Mouse (Mus musculus): Measurements from ENCODE around the gene Slpi. TPM values are rescaled to one million over a fixed set of nuclear protein-coding genes. Genes with fewer than 3 reads are reported as not detected.

Slpi gene
- polyA plus RNA-seq, 1 experiment from 2014 or later, result 0.46 TPM

DNA sequence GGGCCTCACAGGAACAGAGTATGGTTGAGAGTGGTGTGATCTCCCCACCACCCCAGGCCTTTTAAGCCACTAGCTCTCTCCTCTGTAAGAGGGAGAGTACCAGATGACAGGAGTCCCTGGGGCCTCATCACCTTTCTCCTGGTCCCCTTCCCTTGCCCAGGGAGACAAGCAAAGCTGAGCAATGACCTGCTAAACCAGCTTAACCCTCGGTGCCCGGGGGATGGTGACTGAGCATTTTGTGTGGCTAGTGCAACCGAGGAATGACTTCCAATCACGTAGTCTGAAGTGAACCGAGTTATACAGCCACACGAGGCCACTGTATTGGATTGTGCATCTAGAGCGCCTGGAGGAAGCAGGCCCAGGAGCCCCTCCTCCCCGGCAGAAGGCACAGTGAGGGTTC is 35.5 kb upstream of the Slpi start:
- no peak for DNase-seq (ENCODE audit: low spot score)

DNA sequence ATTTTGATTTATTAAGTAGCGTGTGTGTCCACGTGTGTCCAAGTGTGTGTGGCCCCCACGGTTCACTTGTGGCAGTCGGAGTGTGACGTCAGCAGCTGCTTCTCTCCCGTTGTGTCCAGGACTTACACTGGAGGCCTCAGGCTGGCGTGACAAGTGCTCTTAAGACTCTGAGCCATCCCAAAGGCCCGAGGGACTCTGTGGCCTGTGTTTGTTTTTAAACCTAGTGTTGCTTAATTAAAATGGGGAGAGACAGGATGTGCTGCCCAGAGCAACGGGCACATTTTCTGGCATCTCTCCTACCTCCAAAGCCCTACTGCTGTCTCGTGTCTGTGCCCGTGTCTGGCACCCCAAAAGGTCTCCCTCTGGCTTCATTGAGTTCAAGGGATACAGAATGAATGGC is 34.6 kb upstream of the Slpi start:
- Histone ChIP-seq H3K9me3 (ENCODE audit: control insufficient read depth, low read length) (no peaks in the 10 kb centered on the region), H3K4me1 (replicated peaks; ENCODE audit: control insufficient read depth, insufficient read depth, low read length) (no peaks in the 10 kb centered on the region), H3K36me3 (ENCODE audit: control insufficient read depth, insufficient read depth, low read length) (no peaks in the 10 kb centered on the region), H3K4me3 (ENCODE audit: low read depth, low read length) (no peak overlapping the region), H3K27me3 (ENCODE audit: control insufficient read depth, insufficient read depth, low read length) (no peaks in the 10 kb centered on the region), H3K9ac (ENCODE audit: low read depth, low read length) (no peak overlapping the region), H3K4me2 (replicated peaks; ENCODE audit: low read depth, low read length) (no peak overlapping the region), H3K27ac (ENCODE audit: low read depth, low read length) (no peak overlapping the region)
- DNase-seq (ENCODE audit: low spot score), result no peak
- ATAC-seq (ENCODE audit: low FRiP score), result no peak
- 89% methylated on average over 11 of the region's 11 CpGs for WGBS

More for the DNA sequence above, 35.5 kb upstream of the Slpi start:
- 90% methylated on average over 8 of the region's 8 CpGs for WGBS
- Histone ChIP-seq H3K9ac (ENCODE audit: low read depth, low read length) (no peak overlapping the region), H3K9me3 (ENCODE audit: control insufficient read depth, low read length) (no peaks in the 10 kb centered on the region), H3K27me3 (ENCODE audit: control insufficient read depth, insufficient read depth, low read length) (no peaks in the 10 kb centered on the region), H3K4me1 (replicated peaks; ENCODE audit: control insufficient read depth, insufficient read depth, low read length) (no peaks in the 10 kb centered on the region), H3K36me3 (ENCODE audit: control insufficient read depth, insufficient read depth, low read length) (peaks cover 2% of the 10 kb centered on the region; the same call in 1 of the 2 replicates), H3K27ac (ENCODE audit: low read depth, low read length) (no peak overlapping the region), H3K4me3 (ENCODE audit: low read depth, low read length) (no peak overlapping the region), H3K4me2 (replicated peaks; ENCODE audit: low read depth, low read length) (no peak overlapping the region)
- no peak for ATAC-seq (ENCODE audit: low FRiP score)

DNA sequence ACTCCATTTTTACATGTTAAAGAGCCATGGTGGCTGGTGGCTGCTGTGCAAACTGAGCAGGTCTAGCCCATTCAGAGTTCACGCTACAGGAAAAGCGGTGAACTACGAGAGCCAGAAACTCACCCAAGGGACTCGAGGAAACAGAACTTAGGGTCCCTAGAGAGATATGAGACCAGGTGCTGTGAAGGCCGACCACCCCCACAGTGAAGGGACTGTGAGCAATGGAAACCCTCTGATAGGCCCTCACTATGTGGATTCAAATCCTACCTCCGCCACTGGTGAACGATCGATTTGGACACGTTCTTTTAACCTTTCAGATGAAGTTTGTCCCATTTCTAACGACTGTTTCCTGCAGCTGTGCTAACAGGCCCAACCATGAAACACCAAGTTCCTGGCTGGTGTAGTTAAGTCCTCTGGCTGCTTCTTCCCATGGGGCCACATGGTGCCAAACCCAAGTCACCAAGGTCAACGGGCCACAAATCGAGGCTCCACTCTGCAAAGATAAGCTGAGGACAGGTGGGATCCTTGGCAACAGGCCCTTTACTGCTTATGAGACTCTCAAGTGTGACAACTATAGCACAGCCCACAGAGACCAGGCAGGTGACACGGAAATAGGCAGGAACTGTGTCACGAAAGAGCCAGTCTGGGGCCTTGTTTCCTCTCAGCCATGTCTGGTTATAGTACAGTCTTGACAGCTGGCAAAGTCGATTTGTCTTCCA is 33.9 kb upstream of the Slpi start:
- no peaks in the 10 kb centered on the region for H3K9me3 ChIP-seq (ENCODE audit: control insufficient read depth, low read length)
- ATAC-seq (ENCODE audit: low FRiP score), result no peak
- DNase-seq (ENCODE audit: low spot score), result no peak
- no peaks in the 10 kb centered on the region for H3K27me3 ChIP-seq (ENCODE audit: control insufficient read depth, insufficient read depth, low read length)
- no peak overlapping the region for H3K27ac ChIP-seq (ENCODE audit: low read depth, low read length)
- no peak overlapping the region for H3K4me3 ChIP-seq (ENCODE audit: low read depth, low read length)
- no peak overlapping the region for H3K9ac ChIP-seq (ENCODE audit: low read depth, low read length)
- H3K4me1 ChIP-seq (replicated peaks; ENCODE audit: control insufficient read depth, insufficient read depth, low read length), result no peaks in the 10 kb centered on the region
- H3K36me3 ChIP-seq (ENCODE audit: control insufficient read depth, insufficient read depth, low read length), result no peaks in the 10 kb centered on the region
- H3K4me2 ChIP-seq (replicated peaks; ENCODE audit: low read depth, low read length), result no peak overlapping the region
- WGBS, result 91% methylated on average over 15 of the region's 15 CpGs

DNA sequence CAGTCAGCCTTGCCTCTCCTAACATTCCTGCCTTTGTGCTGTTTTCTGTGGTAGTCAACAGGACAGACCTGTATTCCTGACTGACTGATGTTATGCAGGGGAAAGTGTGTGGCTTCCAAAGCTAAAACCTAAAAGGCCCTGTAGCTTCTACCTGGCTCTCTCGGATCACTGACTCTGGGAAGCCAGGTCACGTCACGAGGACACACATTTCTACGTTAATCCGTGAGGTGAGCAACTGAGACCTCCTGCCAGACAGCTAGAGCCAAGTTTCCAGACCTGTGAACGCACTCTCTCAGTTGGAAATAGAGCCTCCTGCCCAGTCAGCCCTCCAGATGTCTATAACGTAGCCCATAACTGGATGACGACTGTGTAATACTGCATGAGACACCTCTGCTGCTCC is 33.1 kb upstream of the Slpi start:
- Histone ChIP-seq H3K4me1 (replicated peaks; ENCODE audit: control insufficient read depth, insufficient read depth, low read length) (no peaks in the 10 kb centered on the region), H3K4me2 (replicated peaks; ENCODE audit: low read depth, low read length) (no peak overlapping the region), H3K9me3 (ENCODE audit: control insufficient read depth, low read length) (no peaks in the 10 kb centered on the region), H3K36me3 (ENCODE audit: control insufficient read depth, insufficient read depth, low read length) (no peaks in the 10 kb centered on the region), H3K9ac (ENCODE audit: low read depth, low read length) (no peak overlapping the region), H3K27me3 (ENCODE audit: control insufficient read depth, insufficient read depth, low read length) (no peaks in the 10 kb centered on the region), H3K27ac (ENCODE audit: low read depth, low read length) (no peak overlapping the region), H3K4me3 (ENCODE audit: low read depth, low read length) (no peak overlapping the region)
- DNase-seq (ENCODE audit: low spot score), result no peak
- WGBS, result 92% methylated on average over 8 of the region's 8 CpGs
- ATAC-seq (ENCODE audit: low FRiP score), result no peak

DNA sequence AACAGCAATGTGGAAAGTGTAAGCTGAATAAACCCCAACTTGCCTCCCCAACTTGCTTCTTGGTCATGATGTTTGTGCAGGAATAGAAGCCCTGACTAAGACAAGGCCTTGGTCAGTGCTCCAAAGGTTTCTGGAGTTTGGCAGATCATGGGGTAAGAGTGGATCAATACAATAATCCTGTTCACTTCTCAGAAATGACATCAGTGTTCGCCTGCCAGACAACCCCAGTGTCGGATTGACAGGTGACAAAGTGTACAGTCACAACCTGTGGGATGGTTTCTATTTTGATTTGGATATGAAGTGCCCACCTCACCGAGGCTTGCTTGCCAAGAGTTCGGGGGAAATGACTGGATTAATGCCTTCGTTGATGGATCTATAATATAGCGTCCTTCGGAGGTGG is 32.4 kb upstream of the Slpi start:
- no peak overlapping the region for H3K27ac ChIP-seq (ENCODE audit: low read depth, low read length)
- no peaks in the 10 kb centered on the region for H3K4me1 ChIP-seq (replicated peaks; ENCODE audit: control insufficient read depth, insufficient read depth, low read length)
- 91% methylated on average over 7 of the region's 7 CpGs for whole genome bisulfite sequencing
- no peak for ATAC-seq (ENCODE audit: low FRiP score)
- no peak overlapping the region for H3K4me2 ChIP-seq (replicated peaks; ENCODE audit: low read depth, low read length)
- no peaks in the 10 kb centered on the region for H3K27me3 ChIP-seq (ENCODE audit: control insufficient read depth, insufficient read depth, low read length)
- DNase-seq (ENCODE audit: low spot score), result no peak
- H3K9ac ChIP-seq (ENCODE audit: low read depth, low read length), result no peak overlapping the region
- no peak overlapping the region for H3K4me3 ChIP-seq (ENCODE audit: low read depth, low read length)
- no peaks in the 10 kb centered on the region for H3K9me3 ChIP-seq (ENCODE audit: control insufficient read depth, low read length)
- H3K36me3 ChIP-seq (ENCODE audit: control insufficient read depth, insufficient read depth, low read length), result no peaks in the 10 kb centered on the region

DNA sequence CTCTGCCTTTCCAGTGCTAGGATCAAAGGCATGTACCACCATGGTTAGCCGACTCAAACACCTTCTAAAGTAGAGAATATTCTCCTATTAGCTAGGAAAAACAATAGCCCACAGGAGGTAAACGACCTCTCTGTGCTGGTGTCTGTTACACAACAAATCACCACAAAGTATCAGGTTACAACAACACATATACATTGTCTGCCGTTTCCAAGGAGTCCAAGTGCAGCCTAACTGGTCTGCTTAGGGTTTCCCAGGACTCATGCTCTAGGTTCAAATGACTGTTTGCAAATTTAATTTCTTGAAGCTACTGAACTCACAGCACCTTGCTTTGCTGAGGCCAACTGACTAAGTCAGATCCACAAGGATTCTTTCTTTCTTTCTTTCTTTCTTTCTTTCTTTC is 30.6 kb upstream of the Slpi start:
- Histone ChIP-seq H3K9ac (ENCODE audit: low read depth, low read length) (no peak overlapping the region), H3K9me3 (ENCODE audit: control insufficient read depth, low read length) (no peaks in the 10 kb centered on the region), H3K36me3 (ENCODE audit: control insufficient read depth, insufficient read depth, low read length) (no peaks in the 10 kb centered on the region), H3K4me2 (replicated peaks; ENCODE audit: low read depth, low read length) (no peak overlapping the region), H3K4me3 (ENCODE audit: low read depth, low read length) (no peak overlapping the region), H3K27ac (ENCODE audit: low read depth, low read length) (no peak overlapping the region), H3K27me3 (ENCODE audit: control insufficient read depth, insufficient read depth, low read length) (peaks cover 2% of the 10 kb centered on the region; the same call in 1 of the 2 replicates), H3K4me1 (replicated peaks; ENCODE audit: control insufficient read depth, insufficient read depth, low read length) (no peaks in the 10 kb centered on the region)
- WGBS, result 6% methylated on average over 3 of the region's 3 CpGs
- no peak for DNase-seq (ENCODE audit: low spot score)
- ATAC-seq (ENCODE audit: low FRiP score), result no peak

DNA sequence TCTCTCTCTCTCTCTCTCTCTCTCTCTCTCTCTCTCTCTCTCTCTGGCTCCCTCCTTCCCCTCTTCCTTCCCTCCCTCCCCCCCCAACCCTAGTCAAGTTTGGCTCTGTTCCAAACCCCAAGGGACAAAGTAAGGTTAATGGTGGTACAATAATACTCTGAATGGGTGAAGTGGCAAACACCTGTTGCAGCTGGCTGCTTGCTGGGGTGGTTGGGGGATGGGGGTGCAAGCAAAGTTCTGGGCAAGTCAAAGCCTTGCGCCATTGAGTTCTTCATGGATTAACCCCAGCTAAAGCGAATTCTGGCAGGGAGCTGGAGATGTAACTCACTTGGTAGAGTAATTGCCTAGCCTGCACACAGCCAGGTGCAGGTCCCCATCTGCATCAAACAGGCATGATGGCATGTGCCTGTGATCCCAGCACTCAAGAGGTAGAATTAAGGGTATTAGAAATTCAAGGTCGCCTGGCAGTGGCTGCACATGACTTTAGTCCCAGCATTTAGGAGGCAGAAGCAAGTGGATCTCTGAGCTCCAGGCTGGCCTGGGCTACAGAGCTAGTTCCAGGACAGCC is 29.5 kb upstream of the Slpi start:
- H3K27ac ChIP-seq (ENCODE audit: low read depth, low read length), result no peak overlapping the region
- H3K4me2 ChIP-seq (replicated peaks; ENCODE audit: low read depth, low read length), result no peak overlapping the region
- peaks cover 7% of the 10 kb centered on the region; the same call in 1 of the 2 replicates for H3K27me3 ChIP-seq (ENCODE audit: control insufficient read depth, insufficient read depth, low read length)
- no peak overlapping the region for H3K9ac ChIP-seq (ENCODE audit: low read depth, low read length)
- WGBS, result 37% methylated on average over 3 of the region's 3 CpGs
- ATAC-seq (ENCODE audit: low FRiP score) (no peak), DNase-seq (ENCODE audit: low spot score) (no peak)
- H3K36me3 ChIP-seq (ENCODE audit: control insufficient read depth, insufficient read depth, low read length), result no peaks in the 10 kb centered on the region
- H3K9me3 ChIP-seq (ENCODE audit: control insufficient read depth, low read length), result no peaks in the 10 kb centered on the region
- H3K4me1 ChIP-seq (replicated peaks; ENCODE audit: control insufficient read depth, insufficient read depth, low read length), result no peaks in the 10 kb centered on the region
- no peak overlapping the region for H3K4me3 ChIP-seq (ENCODE audit: low read depth, low read length)

DNA sequence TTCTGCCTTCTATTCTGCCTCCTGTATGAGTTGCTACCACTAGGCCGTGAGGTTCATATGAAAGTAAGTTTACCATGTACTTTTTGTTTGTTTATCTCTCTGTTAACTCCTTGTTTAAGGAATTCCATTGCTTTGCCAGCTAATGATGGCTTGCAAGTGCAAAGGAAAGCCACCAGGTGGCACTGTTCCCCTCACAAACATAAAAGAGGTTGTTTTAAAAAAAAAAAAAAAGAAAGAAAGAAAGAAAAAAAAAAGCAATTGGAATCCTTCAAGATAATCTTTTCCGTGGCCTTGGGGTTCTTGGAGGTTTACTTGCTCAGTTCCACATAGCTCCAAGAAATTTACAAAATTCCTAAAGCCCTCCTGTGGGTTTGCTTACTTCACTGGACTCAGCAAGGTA is 28.3 kb upstream of the Slpi start:
- Histone ChIP-seq H3K9me3 (ENCODE audit: control insufficient read depth, low read length) (no peaks in the 10 kb centered on the region), H3K27me3 (ENCODE audit: control insufficient read depth, insufficient read depth, low read length) (peaks cover 7% of the 10 kb centered on the region; the same call in 1 of the 2 replicates), H3K4me1 (replicated peaks; ENCODE audit: control insufficient read depth, insufficient read depth, low read length) (no peaks in the 10 kb centered on the region), H3K9ac (ENCODE audit: low read depth, low read length) (no peak overlapping the region), H3K36me3 (ENCODE audit: control insufficient read depth, insufficient read depth, low read length) (no peaks in the 10 kb centered on the region), H3K27ac (ENCODE audit: low read depth, low read length) (no peak overlapping the region), H3K4me3 (ENCODE audit: low read depth, low read length) (no peak overlapping the region), H3K4me2 (replicated peaks; ENCODE audit: low read depth, low read length) (no peak overlapping the region)
- WGBS, result 3% methylated on average over 2 of the region's 2 CpGs
- no peak for ATAC-seq (ENCODE audit: low FRiP score)
- peak; percentile 70 for DNase-seq (ENCODE audit: low spot score)

DNA sequence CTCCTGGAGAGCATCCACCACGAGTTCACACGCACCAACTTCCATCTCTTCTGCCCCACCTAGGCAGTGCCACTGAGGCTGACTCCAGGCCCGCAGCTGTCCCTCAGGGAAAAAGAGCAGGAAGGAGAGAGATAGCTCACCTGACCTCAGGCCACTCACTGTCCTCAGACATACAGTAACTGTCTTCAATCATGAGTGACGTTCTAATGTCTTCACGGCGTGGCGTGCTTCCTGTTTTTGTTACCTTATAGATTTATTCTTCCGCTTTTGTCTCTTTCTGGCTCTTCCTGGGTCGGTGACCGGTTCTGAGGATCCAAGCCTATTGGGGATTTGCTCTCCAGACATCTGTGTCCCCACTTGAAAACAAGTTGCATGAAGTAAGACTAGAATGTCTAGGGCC is 25.7 kb upstream of the Slpi start:
- H3K27me3 ChIP-seq (ENCODE audit: control insufficient read depth, insufficient read depth, low read length), result peaks cover 11% of the 10 kb centered on the region; the same call in 1 of the 2 replicates
- H3K9me3 ChIP-seq (ENCODE audit: control insufficient read depth, low read length), result no peaks in the 10 kb centered on the region
- WGBS, result 80% methylated on average over 10 of the region's 10 CpGs
- DNase-seq (ENCODE audit: low spot score) (no peak), ATAC-seq (ENCODE audit: low FRiP score) (no peak)
- no peak overlapping the region for H3K4me3 ChIP-seq (ENCODE audit: low read depth, low read length)
- no peaks in the 10 kb centered on the region for H3K36me3 ChIP-seq (ENCODE audit: control insufficient read depth, insufficient read depth, low read length)
- 0 out of 2 replicates have a peak overlapping the region, but pooled peaks have one; percentile 23 for H3K4me2 ChIP-seq (replicated peaks; ENCODE audit: low read depth, low read length)
- no peak overlapping the region for H3K27ac ChIP-seq (ENCODE audit: low read depth, low read length)
- H3K9ac ChIP-seq (ENCODE audit: low read depth, low read length), result no peak overlapping the region
- no peaks in the 10 kb centered on the region for H3K4me1 ChIP-seq (replicated peaks; ENCODE audit: control insufficient read depth, insufficient read depth, low read length)
